Mouse (Mus musculus): ENCODE measurements around the gene Kremen2.

- TF ChIP-seq CTCF (IDR thresholded peaks at IDR 0.05; ENCODE audit: borderline replicate concordance, insufficient read depth, low read depth, low read length) (no peak), POLR2A (IDR thresholded peaks at IDR 0.05; ENCODE audit: borderline replicate concordance, insufficient read depth, low read length) (no peak)
Measured at GRCm38 (mm10) chr17:23789749-23790268, 44.2 kb upstream of the Kremen2 start.

Data from cerebellum, adult 2 months (tissue).